Mouse (Mus musculus): ENCODE data around the gene 1700021F05Rik.

DNA sequence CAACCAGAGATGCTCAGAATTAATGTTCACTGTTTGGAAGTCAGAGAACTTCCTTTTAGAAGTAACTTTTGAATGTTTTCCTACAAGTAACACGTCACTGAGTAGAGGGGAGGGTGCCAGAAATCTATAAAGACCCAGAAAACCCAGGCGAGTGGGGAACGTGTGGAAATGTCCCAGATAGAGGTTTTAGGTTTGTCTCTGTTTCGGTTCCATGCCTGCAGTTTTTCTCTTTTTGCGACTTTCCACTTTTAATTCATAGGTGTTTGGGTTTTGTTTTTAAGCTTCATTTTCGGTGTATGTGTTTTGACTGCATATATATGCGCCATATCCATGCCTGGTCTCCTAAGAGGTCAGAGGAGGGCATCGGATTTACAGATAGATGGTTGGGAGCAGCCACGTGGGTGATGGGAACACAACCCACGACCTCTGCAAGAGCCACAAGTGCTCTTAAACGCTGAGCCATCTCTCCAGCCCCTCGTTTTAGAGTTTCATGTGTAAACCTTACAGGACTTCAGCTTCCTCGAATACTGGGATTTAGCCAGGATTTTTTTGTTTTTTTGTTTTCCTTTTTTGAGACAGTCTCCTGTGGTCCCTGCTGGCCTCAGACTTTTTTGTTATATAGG lies 60.5 kb downstream of the 1700021F05Rik start:
- TF ChIP-seq CTCF (IDR thresholded peaks at IDR 0.05; ENCODE audit: low read depth), result no peak
- TF ChIP-seq EP300 (IDR thresholded peaks at IDR 0.05; ENCODE audit: low read depth), result no peak
